Mouse (Mus musculus) activated CD4-positive, CD25-positive, alpha-beta regulatory T cell, adult 9 weeks (primary cell): ENCODE results near the gene Dnajc11. TPM values are rescaled to one million over a fixed set of nuclear protein-coding genes. Genes with fewer than 3 reads are reported as not detected.

Source experiments
- polyA plus RNA-seq: library from polyadenylated mRNA; unstranded; fragments of 100-300 nt; shearing (Covaris generic); gene quantifications from one replicate; pipeline ENCODE4 v1.2.1, GENCODE M21; 2017

Gene Dnajc11
- polyA plus RNA-seq, result 49.1 TPM

DNA sequence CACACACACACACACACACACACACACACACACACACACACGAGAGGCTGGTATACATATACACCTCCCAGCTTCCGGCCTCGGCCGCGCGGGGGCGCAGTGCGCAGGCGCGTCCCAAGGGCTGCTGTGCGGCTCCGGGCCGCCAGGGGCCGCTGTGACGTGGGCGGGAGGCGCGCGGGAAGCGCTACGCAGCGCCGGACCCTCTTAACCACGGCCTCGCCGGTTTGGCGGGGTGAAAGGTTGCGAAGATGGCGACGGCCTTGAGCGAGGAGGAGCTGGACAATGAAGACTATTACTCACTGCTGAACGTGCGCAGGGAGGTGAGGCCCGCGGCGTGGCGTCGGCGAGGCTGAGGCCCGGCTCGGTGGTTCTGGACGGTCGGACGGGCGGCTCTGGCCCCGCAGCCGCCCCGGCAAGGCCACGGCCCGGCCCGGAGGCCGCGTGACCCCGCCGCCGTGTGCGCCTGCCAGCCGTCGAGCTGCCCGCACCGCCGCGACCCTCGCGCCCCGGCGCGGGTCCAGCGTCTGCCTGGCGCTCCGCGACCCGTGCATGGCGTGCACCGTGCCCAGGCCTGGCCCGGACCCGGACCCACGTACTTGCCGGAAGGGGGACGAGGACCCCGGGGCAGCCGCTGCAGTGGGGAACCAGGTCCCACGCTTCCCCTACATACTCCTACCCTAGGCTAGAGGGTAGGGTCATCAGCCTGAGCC lies at the start of gene Dnajc11:
Gene Dnajc11 (plus strand): TSS at position 187 of the 710 bp plus-strand sequence.

DNA sequence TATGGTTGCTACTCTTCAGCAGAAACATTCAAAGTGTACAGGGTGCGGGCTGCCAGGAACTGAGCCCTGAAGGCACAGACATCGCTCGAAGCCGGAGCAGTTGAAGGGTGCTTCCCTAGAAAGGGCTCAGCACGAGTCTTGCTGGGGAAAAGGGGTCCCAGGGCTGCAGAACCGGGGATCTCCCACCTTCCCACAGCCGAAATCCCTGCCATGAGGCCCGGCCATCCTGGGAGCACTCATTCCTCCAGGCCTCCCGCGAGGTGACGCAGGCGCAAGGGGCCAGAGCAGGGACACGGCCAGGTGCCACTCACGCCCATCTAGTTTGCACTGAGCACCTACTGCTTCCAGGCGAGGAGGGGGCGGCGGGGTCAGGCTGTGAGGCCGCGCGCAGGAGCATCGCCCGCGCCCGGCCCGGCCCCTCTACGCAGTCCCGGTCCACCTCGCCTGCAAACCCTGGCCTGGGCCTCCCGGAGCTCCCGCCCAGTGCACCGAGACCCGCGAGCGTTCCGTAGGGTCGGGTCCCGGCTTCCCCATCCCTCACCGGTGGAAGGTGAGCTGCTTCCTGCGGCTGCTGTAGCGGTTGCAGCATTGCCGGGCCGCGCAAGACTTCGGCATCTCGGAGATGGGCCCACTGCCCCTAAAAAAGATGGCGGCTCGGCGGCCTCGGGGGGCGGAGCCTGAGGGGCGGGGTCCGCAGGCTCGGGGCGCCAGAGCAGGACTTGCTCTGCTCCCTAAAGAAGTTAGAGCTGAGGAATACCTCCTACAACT lies 55.0 kb downstream of the Dnajc11 start, which contains the start of gene Thap3:
Gene Thap3 (minus strand): TSS at position 656 of the 768 bp plus-strand sequence.

DNA sequence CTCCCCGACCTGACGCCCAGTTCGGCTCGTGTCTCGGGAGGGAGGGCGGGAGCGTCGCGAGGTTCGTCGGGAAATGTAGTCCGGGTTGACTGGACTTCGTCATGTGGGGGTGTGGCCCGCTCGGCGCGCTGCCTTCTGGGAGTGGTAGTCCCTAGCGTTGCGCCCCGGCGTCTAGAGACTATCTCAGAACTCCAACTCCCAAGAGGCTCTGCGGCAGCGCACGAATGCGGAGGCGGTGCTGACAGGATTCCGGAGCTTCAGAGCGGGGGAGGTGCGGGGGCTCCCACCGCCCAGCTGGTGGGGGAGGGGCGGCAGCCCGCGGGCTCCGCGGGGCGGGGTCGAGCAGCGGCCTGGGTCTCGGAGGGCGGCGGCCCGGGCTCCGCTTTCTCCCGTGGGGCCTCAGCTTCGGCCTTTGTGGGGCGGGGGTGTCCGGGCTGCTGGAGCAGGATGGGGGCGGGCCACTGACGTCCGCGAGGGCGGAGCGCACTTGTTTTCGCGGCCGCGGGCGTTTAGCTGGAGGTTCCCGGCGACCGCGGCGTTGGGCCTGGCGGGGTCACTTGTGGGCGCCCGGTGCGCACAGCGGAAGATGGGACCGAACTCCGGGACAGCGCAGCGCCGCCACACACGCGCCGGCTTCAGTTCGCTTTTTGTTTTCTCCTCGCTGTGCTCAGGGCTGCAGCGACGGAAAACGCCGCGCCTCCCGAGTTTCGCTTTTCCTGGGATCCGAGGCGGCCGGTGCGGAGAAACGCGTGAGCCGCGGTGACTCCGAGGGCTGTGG lies 62.9 kb downstream of the Dnajc11 start, which contains the start of gene Phf13:
Gene Phf13 (minus strand): TSS at position 86 of the 778 bp plus-strand sequence.

DNA sequence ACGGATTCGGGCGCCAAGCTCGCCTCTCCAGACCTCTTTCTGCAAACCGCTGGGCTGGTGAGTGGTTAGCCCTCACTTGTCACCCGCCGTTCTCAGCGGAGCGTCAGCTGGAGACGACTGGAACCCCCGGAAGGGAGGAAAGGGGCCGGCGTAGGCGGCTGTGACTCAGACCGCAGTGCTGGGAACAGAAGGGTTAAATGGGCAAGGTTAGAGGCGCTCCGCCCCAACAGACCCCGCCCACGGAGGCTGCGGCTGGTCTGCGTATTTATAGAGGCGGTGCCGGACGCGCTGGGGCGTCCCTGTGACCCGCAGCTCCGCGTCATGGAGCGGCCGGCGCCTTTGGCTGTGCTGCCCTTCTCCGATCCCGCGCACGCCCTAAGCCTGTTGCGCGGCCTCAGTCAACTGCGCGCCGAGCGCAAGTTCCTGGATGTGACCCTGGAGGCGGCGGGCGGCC lies 75.2 kb downstream of the Dnajc11 start, which contains the start of gene Klhl21:
Gene Klhl21 (plus strand): TSS at position 182 of the 454 bp plus-strand sequence.

DNA sequence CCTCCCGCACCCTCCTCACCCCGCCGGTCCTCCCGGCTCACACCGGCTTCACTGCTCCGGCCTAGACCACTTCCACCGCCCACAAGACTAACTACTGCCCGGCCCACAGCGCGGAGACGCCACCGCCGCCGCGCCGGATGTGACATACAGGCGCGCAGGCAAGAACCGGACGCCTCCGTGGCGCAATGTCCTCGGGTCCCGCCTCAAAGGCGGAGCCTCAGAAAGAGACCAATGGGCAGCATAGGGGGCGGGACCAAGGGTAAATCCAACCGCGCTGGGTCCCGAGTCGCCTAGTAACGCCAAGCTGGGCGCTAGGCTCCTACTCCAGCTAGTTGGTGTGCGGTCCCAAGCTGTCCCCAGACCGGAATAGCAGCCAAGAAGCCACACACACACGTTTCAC lies 94.0 kb downstream of the Dnajc11 start, which contains the start of gene Zbtb48:
Gene Zbtb48 (minus strand): TSS at position 148 of the 400 bp plus-strand sequence.

Other genes with a start within 250 kb of the Dnajc11 start
- 27.9 TPM for gene Camta1, start 71.8 kb upstream of the Dnajc11 start, polyA plus RNA-seq
- gene Thap3, start 55.3 kb downstream of the Dnajc11 start, polyA plus RNA-seq, result 116 TPM
- gene Phf13, start 62.6 kb downstream of the Dnajc11 start, polyA plus RNA-seq, result 4.3 TPM
- 1.4 TPM for gene Klhl21, start 75.1 kb downstream of the Dnajc11 start, polyA plus RNA-seq
- gene Zbtb48, start 94.0 kb downstream of the Dnajc11 start, polyA plus RNA-seq, result 30.2 TPM
- gene Tas1r1, start 104.9 kb downstream of the Dnajc11 start, polyA plus RNA-seq, result not detected
- 6.3 TPM for gene Nol9, start 105.6 kb downstream of the Dnajc11 start, polyA plus RNA-seq
- gene Plekhg5, start 138.8 kb downstream of the Dnajc11 start, polyA plus RNA-seq, result 4.3 TPM
- gene Tnfrsf25, start 182.2 kb downstream of the Dnajc11 start, polyA plus RNA-seq, result 194 TPM
- gene Espn, start 218.7 kb downstream of the Dnajc11 start, polyA plus RNA-seq, result 17.0 TPM
- gene Hes2, start 225.2 kb downstream of the Dnajc11 start, polyA plus RNA-seq, result not detected
- gene Acot7, start 244.4 kb downstream of the Dnajc11 start, polyA plus RNA-seq, result 149 TPM